Mouse (Mus musculus) right cerebral cortex, adult 2 months (tissue): ENCODE measurements around the gene Fam98b.

ENCODE experiments used
- DNase-seq, 2 experiments: peaks; one replicate each; pipeline ENCODE4 v3.0.0; 2021 to 2022; ENCODE audit warnings: low spot score in 2 of 2

Fam98b gene

GRCm38 (mm10) chr2:117303391-117304350 lies 54.1 kb downstream of the Fam98b start:
- no peak for DNase-seq

GRCm38 (mm10) chr2:117304941-117305340 lies 55.4 kb downstream of the Fam98b start:
- DNase-seq = no peak

GRCm38 (mm10) chr2:117307959-117308358 lies 58.4 kb downstream of the Fam98b start:
- no peak for DNase-seq

- no peak for DNase-seq
These were observed 59.5 kb downstream of the Fam98b start for GRCm38 (mm10) chr2:117309046-117309445.

- no peak for DNase-seq
These were observed 61.8 kb downstream of the Fam98b start for GRCm38 (mm10) chr2:117311349-117311748.

GRCm38 (mm10) chr2:117312030-117312429 lies 62.5 kb downstream of the Fam98b start:
- no peak for DNase-seq

- peak; percentile 45 to 61 for DNase-seq
These were observed 62.9 kb downstream of the Fam98b start for GRCm38 (mm10) chr2:117312441-117312895.

GRCm38 (mm10) chr2:117313586-117314235 lies 64.2 kb downstream of the Fam98b start:
- DNase-seq = no peak

GRCm38 (mm10) chr2:117318991-117319390 lies 69.5 kb downstream of the Fam98b start:
- no peak for DNase-seq
